Mouse (Mus musculus) myocyte (in vitro differentiated cells): ENCODE measurements around the gene Eppin.

Experiments used
- E2F4 ChIP-seq: IDR thresholded peaks from one replicate; pipeline ENCODE4 v1.6.1; 2011; ENCODE audit warnings: mild to moderate bottlenecking, control low read depth, moderate library complexity; ENCODE audit not compliant: insufficient read depth
- MAX ChIP-seq: IDR thresholded peaks from one replicate; pipeline ENCODE4 v1.6.1; 2011; ENCODE audit warnings: low read depth, mild to moderate bottlenecking, control low read depth
- MYOG ChIP-seq, 3 experiments: IDR thresholded peaks; one replicate each; pipeline ENCODE4 v1.6.1; 2011; ENCODE audit warnings: control low read depth in 2 of 3, low read depth in 2 of 3, mild to moderate bottlenecking in 2 of 3; ENCODE audit not compliant: insufficient read length in 2 of 3, control insufficient read depth in 1 of 3, insufficient read depth in 1 of 3
- POLR2A ChIP-seq: IDR thresholded peaks from one replicate; pipeline ENCODE4 v1.6.1; 2011; ENCODE audit warnings: low read depth, mild to moderate bottlenecking, control low read depth, moderate library complexity; ENCODE audit not compliant: insufficient read length
- POLR2AphosphoS2 ChIP-seq: IDR thresholded peaks from one replicate; pipeline ENCODE4 v1.6.1; 2011; ENCODE audit warnings: low read depth, control low read depth; ENCODE audit not compliant: insufficient read length

DNA sequence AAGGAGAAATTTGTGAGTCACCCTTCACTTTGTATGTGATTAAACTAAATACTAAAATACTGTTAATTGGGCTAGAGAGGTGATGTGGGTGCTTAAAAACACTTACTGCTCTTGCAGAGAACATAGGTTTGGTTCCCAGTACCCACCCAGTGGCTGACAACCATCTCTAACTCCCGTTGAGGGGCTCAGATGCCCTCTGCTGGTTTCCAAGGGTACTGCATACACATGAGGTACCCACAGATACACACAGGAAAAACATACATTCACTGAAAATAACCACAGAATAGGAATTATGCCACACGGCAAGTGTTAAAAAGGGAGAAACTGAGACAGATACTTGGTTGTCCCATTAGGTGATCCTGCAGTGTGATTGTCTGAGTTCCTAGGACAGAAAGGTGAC, 26.4 kb downstream of the Eppin start:
- TF ChIP-seq POLR2AphosphoS2 (no peak), MYOG (IDR thresholded peaks at IDR 0.05; ENCODE audit: control insufficient read depth in 1 of 3, insufficient read depth in 1 of 3, insufficient read length in 2 of 3, low read depth in 2 of 3) (no peak), E2F4 (no peak), POLR2A (no peak), MAX (no peak)
